In genomic region chr13:104109288-104109815, GRCm38 (mm10) we compare ENCODE assay signal across 8 mouse cellular contexts. TPM values are rescaled to one million over a fixed set of nuclear protein-coding genes. Genes with fewer than 3 reads are reported as not detected.
DNase-seq lines count a peak whose midpoint lies in the region; ATAC-seq and TF ChIP-seq lines count a peak whose summit lies in the region.

TSS of gene Nln (minus strand) at chr13:104109614.
TSS of gene Sgtb (plus strand) at chr13:104109741.

- 0 out of 2 replicates have a peak, but pooled peaks cover 6% of the 10 kb centered on the region for H3K36me3 ChIP-seq in embryonic facial prominence, embryonic 15.5 days
- peaks cover 4% of the 10 kb centered on the region for H3K36me3 ChIP-seq in limb, embryonic 13.5 days
- no peaks in the 10 kb centered on the region for H3K36me3 ChIP-seq in midbrain, embryonic 15.5 days (replicated peaks)
- H3K36me3 ChIP-seq in spleen, adult 2 months (ENCODE audit: control insufficient read depth, insufficient read depth, low read length), result no peaks in the 10 kb centered on the region

- H3K4me2 ChIP-seq in embryonic facial prominence, embryonic 15.5 days (replicated peaks), result peak within 1 kb of the TSS; percentile 99
- peak within 1 kb of the TSS; percentile 95 for H3K4me2 ChIP-seq in limb, embryonic 13.5 days (replicated peaks)
- peak within 1 kb of the TSS; percentile 84 for H3K4me2 ChIP-seq in midbrain, embryonic 15.5 days

- peak within 1 kb of the TSS; percentile 60 for H3K9ac ChIP-seq in embryonic facial prominence, embryonic 15.5 days
- H3K9ac ChIP-seq in limb, embryonic 13.5 days, result peak within 1 kb of the TSS; percentile 84
- peak within 1 kb of the TSS; percentile 76 for H3K9ac ChIP-seq in midbrain, embryonic 15.5 days

- WGBS in embryonic facial prominence, embryonic 15.5 days, result 0% methylated on average over 26 of the region's 44 CpGs
- WGBS in limb, embryonic 13.5 days, result 1% methylated on average over 40 of the region's 44 CpGs
- WGBS in midbrain, embryonic 15.5 days, result under 1% methylated on average over 36 of the region's 44 CpGs
- WGBS in spleen, adult 2 months, result under 1% methylated on average over 40 of the region's 44 CpGs

- TF ChIP-seq POLR2A in bone marrow macrophage, adult 2 months (IDR thresholded peaks at IDR 0.05; ENCODE audit: borderline replicate concordance, low read depth, low read length), result 0 out of 2 replicates have a peak, but pooled peaks have one; percentile 7
- no peak for TF ChIP-seq POLR2A in spleen, adult 2 months (IDR thresholded peaks at IDR 0.05; ENCODE audit: low read depth, low read length)

- H3K27ac ChIP-seq in bone marrow macrophage, adult 2 months (ENCODE audit: insufficient read depth, low read depth, low read length), result peak within 1 kb of the TSS; percentile 27
- H3K27ac ChIP-seq in embryonic facial prominence, embryonic 15.5 days (replicated peaks), result peak within 1 kb of the TSS; percentile 72
- H3K27ac ChIP-seq in limb, embryonic 13.5 days, result 0 out of 2 replicates have a peak within 1 kb of the TSS, but pooled peaks have one; percentile 48
- peak within 1 kb of the TSS; percentile 86 for H3K27ac ChIP-seq in midbrain, embryonic 15.5 days
- H3K27ac ChIP-seq in spleen, adult 2 months (ENCODE audit: insufficient read depth, low read length), result no peak within 1 kb of the TSS

- peak; percentile 78 to 79 for DNase-seq in B cell, adult 2 months
- peak; percentile 83 to 86 for DNase-seq in heart, adult 9 months (ENCODE audit: low spot score in 2 of 2)
- peak; percentile 91 for DNase-seq in kidney, adult 9 months
- DNase-seq in spleen, adult 2 months (ENCODE audit: low read depth in 1 of 2, low spot score in 2 of 2), result peak; percentile 65 to 80

- peak; percentile 96 for ATAC-seq in embryonic facial prominence, embryonic 15.5 days (ENCODE audit: insufficient number of reproducible peaks, low FRiP score, low TSS enrichment, low read depth)
- peak; percentile 96 for ATAC-seq in limb, embryonic 13.5 days (ENCODE audit: low FRiP score, low read depth)
- peak; percentile 96 for ATAC-seq in midbrain, embryonic 15.5 days (replicated peaks)

- peaks cover 3% of the 10 kb centered on the region; the same call in 1 of the 2 replicates for H3K4me1 ChIP-seq in bone marrow macrophage, adult 2 months (ENCODE audit: control insufficient read depth, insufficient read depth, low read length)
- H3K4me1 ChIP-seq in embryonic facial prominence, embryonic 15.5 days, result peaks cover 3% of the 10 kb centered on the region
- H3K4me1 ChIP-seq in limb, embryonic 13.5 days, result peaks cover 11% of the 10 kb centered on the region
- H3K4me1 ChIP-seq in midbrain, embryonic 15.5 days, result peaks cover 29% of the 10 kb centered on the region
- peaks cover 4% of the 10 kb centered on the region for H3K4me1 ChIP-seq in spleen, adult 2 months (ENCODE audit: control insufficient read depth, insufficient read depth, insufficient read length)

- no peaks in the 10 kb centered on the region for H3K9me3 ChIP-seq in embryonic facial prominence, embryonic 15.5 days (replicated peaks)
- H3K9me3 ChIP-seq in limb, embryonic 13.5 days, result peaks cover 5% of the 10 kb centered on the region
- H3K9me3 ChIP-seq in midbrain, embryonic 15.5 days, result no peaks in the 10 kb centered on the region

- H3K4me3 ChIP-seq in bone marrow macrophage, adult 2 months (ENCODE audit: insufficient read depth, low read length), result peak within 1 kb of the TSS; percentile 98
- H3K4me3 ChIP-seq in embryonic facial prominence, embryonic 15.5 days (replicated peaks), result peak within 1 kb of the TSS; percentile 84
- peak within 1 kb of the TSS; percentile 84 for H3K4me3 ChIP-seq in limb, embryonic 13.5 days
- H3K4me3 ChIP-seq in midbrain, embryonic 15.5 days, result peak within 1 kb of the TSS; percentile 81
- H3K4me3 ChIP-seq in spleen, adult 2 months (ENCODE audit: extremely low read depth, insufficient read depth, insufficient read length), result peak within 1 kb of the TSS; percentile 72

- TF ChIP-seq CTCF in bone marrow macrophage, adult 2 months (IDR thresholded peaks at IDR 0.05; ENCODE audit: low read depth, low read length), result no peak
- TF ChIP-seq CTCF in spleen, adult 2 months (IDR thresholded peaks at IDR 0.05; ENCODE audit: extremely low read depth, insufficient read depth, insufficient read length, insufficient replicate concordance), result no peak

- no peaks in the 10 kb centered on the region for H3K27me3 ChIP-seq in embryonic facial prominence, embryonic 15.5 days
- no peaks in the 10 kb centered on the region for H3K27me3 ChIP-seq in limb, embryonic 13.5 days
- H3K27me3 ChIP-seq in midbrain, embryonic 15.5 days (replicated peaks), result no peaks in the 10 kb centered on the region
- peaks cover 3% of the 10 kb centered on the region for H3K27me3 ChIP-seq in spleen, adult 2 months (ENCODE audit: control insufficient read depth, insufficient read depth, low read length)

RNA-seq across cellular contexts. Expression of gene Nln, which starts in this region (rescaled TPM):
- polyA plus RNA-seq in bone marrow macrophage, adult 2 months (2012; ENCODE audit: insufficient read depth, insufficient read length, missing spikeins), result 18.7 and 26.0 TPM in 2 replicates
- polyA plus RNA-seq in embryonic facial prominence, embryonic 15.5 days (2015; fragmentation: Nextera tagmentation; extraction: Ambion mirVana), result 15.7 and 18.8 TPM in 2 replicates
- 15.0 and 15.7 TPM in 2 replicates for polyA plus RNA-seq in limb, embryonic 13.5 days (2015; fragmentation: Nextera tagmentation; extraction: Ambion mirVana)
- 66.1 and 70.8 TPM in 2 replicates for polyA plus RNA-seq in midbrain, embryonic 15.5 days (2015; fragmentation: Nextera tagmentation; extraction: Ambion mirVana)
- polyA plus RNA-seq in spleen, adult 2 months (2012; rRNA removed), result 3.2 and 3.7 TPM in 2 replicates

RNA-seq across cellular contexts. Expression of gene Sgtb, which starts in this region (rescaled TPM):
- polyA plus RNA-seq in bone marrow macrophage, adult 2 months (2012; ENCODE audit: insufficient read depth, insufficient read length, missing spikeins), result 2.0 and 2.7 TPM in 2 replicates
- polyA plus RNA-seq in embryonic facial prominence, embryonic 15.5 days (2015; fragmentation: Nextera tagmentation; extraction: Ambion mirVana), result 8.2 and 8.7 TPM in 2 replicates
- 8.0 and 8.2 TPM in 2 replicates for polyA plus RNA-seq in limb, embryonic 13.5 days (2015; fragmentation: Nextera tagmentation; extraction: Ambion mirVana)
- 28.6 and 29.4 TPM in 2 replicates for polyA plus RNA-seq in midbrain, embryonic 15.5 days (2015; fragmentation: Nextera tagmentation; extraction: Ambion mirVana)
- polyA plus RNA-seq in spleen, adult 2 months (2012; rRNA removed), result 0.12 and 0.16 TPM in 2 replicates
